Comparison of ENCODE assay signal across 8 mouse cellular contexts in genomic region chr11:119055571-119056131, GRCm38 (mm10). TPM values are rescaled to one million over a fixed set of nuclear protein-coding genes. Genes with fewer than 3 reads are reported as not detected.
DNase-seq lines count a peak whose midpoint lies in the region; ATAC-seq and TF ChIP-seq lines count a peak whose summit lies in the region.

No protein-coding gene starts in this region.

- no peak overlapping the region for H3K27ac ChIP-seq in forebrain, embryonic 13.5 days
- no peak overlapping the region for H3K27ac ChIP-seq in limb, embryonic 15.5 days
- H3K27ac ChIP-seq in stomach, embryonic 15.5 days, result no peak overlapping the region

- H3K36me3 ChIP-seq in C2C12 (ENCODE audit: control insufficient read depth, insufficient read depth), result no peaks in the 10 kb centered on the region
- no peaks in the 10 kb centered on the region for H3K36me3 ChIP-seq in forebrain, embryonic 13.5 days (ENCODE audit: poor library complexity, severe bottlenecking)
- H3K36me3 ChIP-seq in limb, embryonic 15.5 days, result no peaks in the 10 kb centered on the region
- H3K36me3 ChIP-seq in stomach, embryonic 15.5 days, result no peaks in the 10 kb centered on the region

- H3K9me3 ChIP-seq in forebrain, embryonic 13.5 days (replicated peaks), result no peaks in the 10 kb centered on the region
- H3K9me3 ChIP-seq in limb, embryonic 15.5 days, result no peaks in the 10 kb centered on the region
- no peaks in the 10 kb centered on the region for H3K9me3 ChIP-seq in stomach, embryonic 15.5 days

- no peak overlapping the region for H3K4me3 ChIP-seq in C2C12 (ENCODE audit: insufficient read depth, poor library complexity, severe bottlenecking)
- H3K4me3 ChIP-seq in forebrain, embryonic 13.5 days, result peak overlapping the region; percentile 55
- peak overlapping the region; percentile 59 for H3K4me3 ChIP-seq in limb, embryonic 15.5 days
- peak overlapping the region; percentile 47 for H3K4me3 ChIP-seq in stomach, embryonic 15.5 days (replicated peaks)

- WGBS in forebrain, embryonic 13.5 days, result 1% methylated on average over 31 of the region's 32 CpGs
- 1% methylated on average over 32 of the region's 32 CpGs for WGBS in limb, embryonic 15.5 days
- 2% methylated on average over 32 of the region's 32 CpGs for WGBS in stomach, embryonic 15.5 days

- no peaks in the 10 kb centered on the region for H3K79me2 ChIP-seq in C2C12 (ENCODE audit: control insufficient read depth, insufficient read depth)

- H3K79me3 ChIP-seq in C2C12 (ENCODE audit: low read depth), result no peaks in the 10 kb centered on the region

- no peak for ATAC-seq in forebrain, embryonic 13.5 days
- ATAC-seq in limb, embryonic 15.5 days (ENCODE audit: insufficient number of reproducible peaks, low FRiP score, low TSS enrichment, low read depth), result no peak
- ATAC-seq in stomach, embryonic 15.5 days (ENCODE audit: insufficient read depth, low FRiP score, low read depth), result no peak

- TF ChIP-seq CTCF in C2C12 (IDR thresholded peaks at IDR 0.05; ENCODE audit: control insufficient read depth, insufficient read depth, insufficient read length), result no peak

- peak overlapping the region; percentile 30 for H3ac ChIP-seq in C2C12 (ENCODE audit: control insufficient read depth, insufficient read length, low read depth)

- peaks cover 65% of the 10 kb centered on the region for H3K4me1 ChIP-seq in forebrain, embryonic 13.5 days
- H3K4me1 ChIP-seq in limb, embryonic 15.5 days, result peaks cover 74% of the 10 kb centered on the region
- peaks cover 58% of the 10 kb centered on the region for H3K4me1 ChIP-seq in stomach, embryonic 15.5 days

- peak overlapping the region; percentile 94 for H3K9ac ChIP-seq in forebrain, embryonic 13.5 days
- H3K9ac ChIP-seq in limb, embryonic 15.5 days, result no peak overlapping the region
- H3K9ac ChIP-seq in stomach, embryonic 15.5 days, result no peak overlapping the region

- H3K4me2 ChIP-seq in forebrain, embryonic 13.5 days, result peak overlapping the region; percentile 95
- H3K4me2 ChIP-seq in limb, embryonic 15.5 days, result peak overlapping the region; percentile 95
- H3K4me2 ChIP-seq in stomach, embryonic 15.5 days, result peak overlapping the region; percentile 97

- peak; percentile 51 for DNase-seq in kidney, adult 18-20 months
- no peak for DNase-seq in kidney, adult 11 months
- no peak for DNase-seq in left cerebral cortex, adult 8-10 months (ENCODE audit: low spot score in 2 of 2)
- DNase-seq in gastrocnemius, postnatal 10 days, result no peak

- peaks cover 21% of the 10 kb centered on the region for H3K27me3 ChIP-seq in C2C12 (ENCODE audit: control insufficient read depth, insufficient read depth, insufficient read length)
- peaks cover 78% of the 10 kb centered on the region for H3K27me3 ChIP-seq in forebrain, embryonic 13.5 days
- H3K27me3 ChIP-seq in limb, embryonic 15.5 days, result peaks cover 82% of the 10 kb centered on the region
- peaks cover 84% of the 10 kb centered on the region for H3K27me3 ChIP-seq in stomach, embryonic 15.5 days (replicated peaks)

TF ChIP-seq in C2C12, 6 proteins besides CTCF, POLR2A, EP300 and RAD21:
- TF ChIP-seq CEBPB (IDR thresholded peaks at IDR 0.05; ENCODE audit: low read depth) (no peak), FOSL1 (IDR thresholded peaks at IDR 0.05; ENCODE audit: insufficient read depth, low read length, poor library complexity, severe bottlenecking) (no peak), MYOD1 (IDR thresholded peaks at IDR 0.05; ENCODE audit: control insufficient read depth, insufficient read length, low read depth) (no peak), MAX (IDR thresholded peaks at IDR 0.05) (no peak), MYOG (IDR thresholded peaks at IDR 0.05; ENCODE audit: control insufficient read depth, extremely low read depth, insufficient read length) (no peak), USF1 (IDR thresholded peaks at IDR 0.05; ENCODE audit: low read depth) (no peak)

RNA-seq across cellular contexts. Expression of gene Cbx8, which starts 14.9 kb away (rescaled TPM):
- polyA plus RNA-seq in C2C12 (2012; fragmentation: generic; extraction: Trizol), result 6.4 TPM
- 9.8 and 12.3 TPM in 2 replicates for polyA plus RNA-seq in forebrain, embryonic 13.5 days (2015; fragmentation: Nextera tagmentation; extraction: Ambion mirVana)
- 8.9 and 9.6 TPM in 2 replicates for polyA plus RNA-seq in limb, embryonic 15.5 days (2015; fragmentation: Nextera tagmentation; extraction: Ambion mirVana)
- 6.9 and 7.2 TPM in 2 replicates for polyA plus RNA-seq in stomach, embryonic 15.5 days (2015; fragmentation: Nextera tagmentation; extraction: Ambion mirVana)
- total RNA-seq in left cerebral cortex, adult 8-10 months (2022), result 10 to 100 TPM in 2 of 4 experiments, 1 to 10 TPM in 2; 7.1 to 16.7 (median 11.1) TPM
- 1 to 10 TPM; 2.3 to 4.7 TPM for total RNA-seq in gastrocnemius, postnatal 10 days (2021)

RNA-seq across cellular contexts. Expression of gene Cbx4, which starts 30.4 kb away (rescaled TPM):
- 12.1 TPM for polyA plus RNA-seq in C2C12 (2012; fragmentation: generic; extraction: Trizol)
- polyA plus RNA-seq in forebrain, embryonic 13.5 days (2015; fragmentation: Nextera tagmentation; extraction: Ambion mirVana), result 10.2 and 11.5 TPM in 2 replicates
- 13.8 and 16.4 TPM in 2 replicates for polyA plus RNA-seq in limb, embryonic 15.5 days (2015; fragmentation: Nextera tagmentation; extraction: Ambion mirVana)
- 10.2 and 10.3 TPM in 2 replicates for polyA plus RNA-seq in stomach, embryonic 15.5 days (2015; fragmentation: Nextera tagmentation; extraction: Ambion mirVana)
- total RNA-seq in left cerebral cortex, adult 8-10 months (2022), result 10 to 100 TPM; 48.9 to 54.2 (median 50.0) TPM
- total RNA-seq in gastrocnemius, postnatal 10 days (2021), result 1 to 10 TPM; 6.2 to 9.1 TPM

RNA-seq across cellular contexts. Expression of gene Cbx2, which starts 32.9 kb away (rescaled TPM):
- 14.8 TPM for polyA plus RNA-seq in C2C12 (2012; fragmentation: generic; extraction: Trizol)
- 45.2 and 52.0 TPM in 2 replicates for polyA plus RNA-seq in forebrain, embryonic 13.5 days (2015; fragmentation: Nextera tagmentation; extraction: Ambion mirVana)
- polyA plus RNA-seq in limb, embryonic 15.5 days (2015; fragmentation: Nextera tagmentation; extraction: Ambion mirVana), result 30.4 and 32.3 TPM in 2 replicates
- polyA plus RNA-seq in stomach, embryonic 15.5 days (2015; fragmentation: Nextera tagmentation; extraction: Ambion mirVana), result 21.3 and 24.8 TPM in 2 replicates
- total RNA-seq in left cerebral cortex, adult 8-10 months (2022), result 1 to 10 TPM; 2.2 to 3.3 (median 2.6) TPM
- 1 to 10 TPM; 2.3 to 3.0 TPM for total RNA-seq in gastrocnemius, postnatal 10 days (2021)
